Mouse (Mus musculus): ENCODE data around the gene Ldlrad3.

The Ldlrad3 gene

DNA sequence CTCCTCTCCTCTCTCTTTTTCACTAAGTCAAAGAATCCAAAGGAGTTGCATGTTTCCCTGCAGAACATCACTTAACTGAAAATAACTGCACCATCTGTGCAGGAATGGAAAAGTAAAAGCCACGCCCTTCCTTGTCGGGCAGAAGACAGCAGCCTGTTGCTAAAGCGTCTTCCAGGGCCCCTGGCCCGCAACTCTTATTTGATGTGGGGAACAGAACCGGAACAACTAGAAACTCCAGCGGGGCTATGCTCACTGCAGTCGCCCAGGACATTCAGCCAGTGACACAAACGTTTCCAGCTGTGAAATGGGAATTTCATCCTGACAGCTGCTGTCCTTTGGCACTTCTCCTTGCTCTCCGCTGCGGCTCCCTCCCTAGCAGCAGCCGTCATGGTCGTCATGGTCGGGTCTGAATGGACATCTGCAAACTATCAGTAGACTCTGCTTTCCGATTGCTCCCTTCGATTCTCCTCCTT lies 67.2 kb downstream of the Ldlrad3 start:
- DNase-seq (ENCODE audit: extremely low read depth, low read depth, low spot score) = no peak

DNA sequence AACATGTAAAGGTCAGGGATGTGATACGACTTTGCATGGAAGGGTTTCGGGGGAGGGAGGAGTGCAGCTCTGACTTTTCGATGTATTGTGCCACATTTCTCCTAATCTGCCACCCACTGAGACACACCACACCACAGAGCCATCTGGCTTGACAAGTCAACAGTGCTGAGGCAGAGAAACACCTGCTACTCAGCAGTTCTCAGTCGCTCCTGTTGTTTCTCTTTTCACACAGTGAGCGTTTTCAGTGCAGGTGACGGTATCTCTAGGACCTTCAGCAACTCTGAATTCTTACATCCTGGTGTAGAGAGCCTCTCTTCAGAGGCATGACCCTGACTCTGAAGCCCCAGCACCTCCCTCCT lies 68.8 kb downstream of the Ldlrad3 start:
- DNase-seq (ENCODE audit: extremely low read depth, low read depth, low spot score) = no peak

DNA sequence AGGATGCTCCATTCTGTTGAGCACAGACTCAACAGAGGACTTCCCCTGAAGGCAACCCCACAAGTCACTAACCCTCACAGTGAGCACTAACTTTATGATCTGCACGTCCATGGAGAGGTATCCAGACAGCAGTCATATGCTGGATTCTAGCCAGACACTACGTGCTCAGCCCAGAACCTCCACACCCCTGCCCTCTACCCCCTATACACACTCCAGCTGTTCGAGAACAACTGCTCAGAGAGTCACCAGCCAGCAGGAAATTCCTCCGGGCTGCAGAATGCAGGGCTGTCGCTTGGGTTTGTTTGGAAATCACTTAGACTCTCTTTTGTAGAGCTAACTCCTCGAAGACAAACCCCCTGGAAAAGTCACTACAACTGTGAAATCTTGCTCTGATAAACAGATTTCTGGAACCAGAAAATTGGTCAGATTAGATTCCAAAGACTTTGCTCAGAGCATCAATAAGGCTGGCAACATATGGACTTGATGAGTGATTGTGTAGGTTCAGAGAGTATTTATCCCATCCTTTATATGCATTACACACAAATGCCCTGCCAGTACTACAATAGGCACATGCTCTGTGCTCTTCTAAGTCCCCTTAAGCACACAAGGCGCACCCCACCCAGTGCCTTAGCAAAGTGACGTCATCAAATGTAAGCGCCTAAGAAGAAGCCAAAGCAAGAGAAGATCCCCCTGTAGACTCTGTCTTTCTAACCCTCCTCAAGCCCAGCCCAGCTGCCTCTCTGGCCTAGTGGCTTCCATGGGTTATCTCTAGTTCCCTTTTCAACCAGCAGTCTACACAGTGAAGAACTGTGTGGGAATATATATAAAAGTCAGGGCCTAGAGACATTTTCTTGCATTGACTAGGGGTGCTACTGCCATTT lies 69.4 kb downstream of the Ldlrad3 start:
- no peak for DNase-seq (ENCODE audit: extremely low read depth, low read depth, low spot score)

DNA sequence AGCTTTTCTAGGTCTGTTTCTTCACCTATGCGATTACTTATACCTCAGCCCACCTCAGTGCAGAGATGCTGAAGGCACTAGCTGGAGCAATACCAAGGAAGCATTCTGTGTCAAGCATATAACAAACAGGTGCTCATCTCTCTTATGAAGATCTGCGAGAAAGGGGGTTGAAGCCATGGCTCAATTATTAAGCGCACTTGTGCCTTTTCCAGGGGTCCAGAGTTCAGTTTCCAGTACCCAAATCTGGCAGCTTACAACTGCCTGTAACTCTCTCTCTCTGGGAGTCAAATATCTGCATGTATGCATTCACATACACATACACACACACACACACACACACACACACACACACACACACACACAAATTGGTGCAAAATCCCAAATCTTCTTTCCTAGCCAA lies 72.4 kb downstream of the Ldlrad3 start:
- no peak for DNase-seq (ENCODE audit: extremely low read depth, low read depth, low spot score)

DNA sequence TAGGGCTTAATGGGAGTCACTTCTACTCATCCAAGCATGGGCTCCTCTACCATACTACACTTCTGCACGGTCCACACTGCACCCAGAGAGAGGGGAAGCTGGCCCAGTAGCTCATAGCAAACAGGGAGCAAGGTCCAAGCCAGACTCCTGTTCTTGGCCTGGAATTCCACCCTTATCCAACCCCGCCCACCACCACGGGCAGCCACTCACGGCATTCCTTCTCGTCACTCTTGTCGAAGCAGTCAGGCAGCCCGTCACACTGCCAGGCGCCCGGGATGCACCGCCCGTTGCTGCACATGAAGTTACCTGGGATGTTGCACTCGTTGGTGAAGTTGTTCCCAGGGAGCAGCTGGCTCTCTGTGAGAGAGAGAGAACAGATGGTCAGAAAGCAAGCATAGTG lies 72.9 kb downstream of the Ldlrad3 start:
- DNase-seq (ENCODE audit: extremely low read depth, low read depth, low spot score) = no peak

DNA sequence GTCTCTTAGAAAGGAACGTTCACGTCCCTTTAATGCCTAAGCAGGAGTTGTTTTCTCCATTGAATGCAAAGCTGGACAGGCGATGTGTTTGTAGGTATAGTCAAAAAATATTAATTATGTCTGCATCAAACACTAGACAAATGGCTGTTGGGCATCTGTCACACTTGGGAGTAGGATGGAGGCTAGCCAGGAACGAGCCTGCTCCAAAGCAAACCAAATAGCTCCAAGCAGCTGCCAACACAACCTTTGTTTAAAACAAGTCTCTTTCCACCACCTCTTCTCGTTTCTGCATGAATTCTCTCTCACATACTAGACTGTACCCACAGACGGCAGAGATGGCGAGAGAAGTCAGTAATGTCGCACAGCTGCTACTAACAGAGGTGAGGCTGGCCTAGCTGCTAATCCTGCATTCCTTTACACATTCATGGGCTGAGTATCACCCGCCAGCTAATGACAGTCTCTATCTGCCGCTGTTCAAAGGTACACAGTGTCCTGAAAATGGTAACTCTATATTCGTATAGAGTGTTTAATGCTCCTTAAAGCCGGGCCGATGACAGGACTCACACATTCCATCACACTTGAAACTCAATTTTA lies 74.2 kb downstream of the Ldlrad3 start:
- no peak for DNase-seq (ENCODE audit: extremely low read depth, low read depth, low spot score)

DNA sequence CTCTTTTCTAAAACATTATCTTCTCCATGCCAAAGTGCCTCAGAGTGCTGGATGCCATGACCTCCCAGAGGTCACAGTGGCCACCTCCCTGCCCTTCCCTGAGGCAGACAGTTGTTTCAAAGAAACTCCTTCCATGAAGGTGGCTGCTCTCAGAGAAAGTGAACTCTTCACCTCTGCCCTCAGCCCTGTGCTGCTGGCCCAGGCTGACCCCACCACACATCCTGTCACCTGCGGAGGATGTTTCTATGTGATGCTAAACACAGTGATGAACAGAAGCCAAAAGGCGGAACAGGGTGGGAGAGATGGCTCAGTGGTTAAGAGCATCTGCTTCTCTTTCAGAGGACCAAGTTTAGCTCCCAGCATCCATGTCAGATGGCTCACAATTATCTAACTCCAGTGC lies 75.9 kb downstream of the Ldlrad3 start:
- no peak for DNase-seq (ENCODE audit: extremely low read depth, low read depth, low spot score)

DNA sequence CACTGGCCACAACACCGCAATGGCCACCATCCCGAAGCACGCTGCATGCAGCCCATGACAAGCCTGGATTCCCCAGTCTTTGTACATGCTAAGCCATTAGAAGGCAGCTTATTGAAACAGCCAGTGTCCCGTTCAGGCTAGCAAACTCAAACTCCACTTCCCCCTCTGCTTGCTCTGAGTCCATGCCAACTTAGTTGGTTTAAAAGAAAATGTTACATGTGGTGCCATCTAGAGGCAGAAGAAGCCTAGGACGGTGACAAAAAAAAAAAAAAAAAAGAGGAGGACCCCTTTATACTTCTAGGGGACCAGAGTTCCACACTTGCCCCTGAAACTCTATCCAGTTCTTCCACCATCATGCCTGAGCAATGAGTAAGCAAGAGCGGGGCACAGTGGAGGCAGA lies 78.9 kb downstream of the Ldlrad3 start:
- DNase-seq (ENCODE audit: extremely low read depth, low read depth, low spot score) = no peak

DNA sequence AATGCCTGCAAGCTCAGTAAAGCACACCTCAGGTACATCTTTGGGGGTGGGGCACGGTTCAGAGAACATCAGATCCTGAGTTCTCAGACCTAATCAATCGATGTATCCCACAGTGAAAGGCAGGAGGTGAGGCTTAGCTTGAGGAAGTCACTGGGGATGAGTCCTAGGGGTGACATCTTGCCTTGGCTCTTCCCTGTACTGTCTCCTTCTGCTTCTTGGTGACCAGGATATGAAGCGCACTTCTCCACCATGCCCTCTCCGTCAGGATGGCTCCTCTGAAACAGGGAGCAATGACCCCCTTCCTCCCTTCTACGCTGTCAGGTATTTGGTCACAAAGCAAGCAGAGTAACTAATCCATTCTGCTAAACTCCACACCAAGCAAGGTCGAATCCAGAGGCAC lies 79.5 kb downstream of the Ldlrad3 start:
- no peak for DNase-seq (ENCODE audit: extremely low read depth, low read depth, low spot score)

DNA sequence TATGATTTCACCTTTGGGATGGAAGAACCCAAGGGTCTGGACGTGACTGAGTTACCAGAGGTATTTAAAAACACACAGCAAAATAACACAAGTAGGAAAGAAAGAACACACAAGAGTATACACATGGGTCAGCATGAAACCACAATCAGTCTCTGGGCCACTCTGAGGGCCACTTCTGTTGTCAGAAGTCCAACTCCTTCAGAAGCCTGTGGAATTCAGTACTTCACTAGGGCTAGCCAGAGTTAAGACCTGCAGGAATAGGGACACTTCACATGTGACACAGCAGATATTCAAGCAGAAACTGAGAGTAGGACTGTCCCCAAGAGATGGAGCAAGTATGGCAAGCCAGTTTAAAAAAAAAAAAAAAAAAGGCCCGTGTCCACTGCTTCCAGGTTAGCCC lies 80.7 kb downstream of the Ldlrad3 start:
- DNase-seq (ENCODE audit: extremely low read depth, low read depth, low spot score) = no peak

DNA sequence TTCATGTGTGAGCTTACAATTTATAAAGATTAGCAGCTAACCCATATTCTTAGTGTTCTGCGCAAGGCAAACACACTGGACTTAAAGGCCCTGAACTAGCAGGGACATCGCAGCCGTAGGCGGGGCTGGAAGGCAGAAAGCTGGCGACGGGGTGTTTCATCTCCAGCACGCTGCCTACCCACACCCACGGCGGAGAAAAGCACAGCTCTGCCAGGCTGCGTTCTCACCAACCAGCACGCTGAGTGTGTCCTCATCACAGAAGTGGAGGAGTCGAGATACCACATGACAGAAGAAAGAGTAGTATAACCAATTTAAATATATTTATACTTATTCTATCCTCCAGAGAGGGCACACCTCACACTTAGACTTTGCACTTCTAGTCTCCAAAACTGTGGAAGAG lies 82.2 kb downstream of the Ldlrad3 start:
- DNase-seq (ENCODE audit: extremely low read depth, low read depth, low spot score) = no peak

DNA sequence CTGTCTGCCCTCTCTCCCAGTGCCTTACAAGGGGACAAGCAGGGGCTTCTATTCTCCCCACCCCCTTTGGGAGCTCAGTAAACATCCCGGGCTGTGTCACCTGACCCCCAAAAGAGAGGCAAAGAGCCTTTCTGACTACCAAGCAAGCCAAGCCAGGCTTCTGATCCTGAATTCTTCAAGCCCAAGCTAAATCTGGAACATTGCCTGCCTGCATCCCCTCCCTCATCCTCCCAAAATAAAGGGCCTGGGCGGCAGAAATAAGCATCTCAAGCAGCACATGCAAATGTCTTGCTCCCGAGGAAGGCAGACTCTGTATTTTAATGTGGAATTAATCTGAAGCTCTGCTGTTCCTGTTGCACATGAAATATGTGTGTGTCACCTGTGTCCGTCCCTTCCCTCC lies 85.7 kb downstream of the Ldlrad3 start:
- DNase-seq (ENCODE audit: extremely low read depth, low read depth, low spot score) = no peak

DNA sequence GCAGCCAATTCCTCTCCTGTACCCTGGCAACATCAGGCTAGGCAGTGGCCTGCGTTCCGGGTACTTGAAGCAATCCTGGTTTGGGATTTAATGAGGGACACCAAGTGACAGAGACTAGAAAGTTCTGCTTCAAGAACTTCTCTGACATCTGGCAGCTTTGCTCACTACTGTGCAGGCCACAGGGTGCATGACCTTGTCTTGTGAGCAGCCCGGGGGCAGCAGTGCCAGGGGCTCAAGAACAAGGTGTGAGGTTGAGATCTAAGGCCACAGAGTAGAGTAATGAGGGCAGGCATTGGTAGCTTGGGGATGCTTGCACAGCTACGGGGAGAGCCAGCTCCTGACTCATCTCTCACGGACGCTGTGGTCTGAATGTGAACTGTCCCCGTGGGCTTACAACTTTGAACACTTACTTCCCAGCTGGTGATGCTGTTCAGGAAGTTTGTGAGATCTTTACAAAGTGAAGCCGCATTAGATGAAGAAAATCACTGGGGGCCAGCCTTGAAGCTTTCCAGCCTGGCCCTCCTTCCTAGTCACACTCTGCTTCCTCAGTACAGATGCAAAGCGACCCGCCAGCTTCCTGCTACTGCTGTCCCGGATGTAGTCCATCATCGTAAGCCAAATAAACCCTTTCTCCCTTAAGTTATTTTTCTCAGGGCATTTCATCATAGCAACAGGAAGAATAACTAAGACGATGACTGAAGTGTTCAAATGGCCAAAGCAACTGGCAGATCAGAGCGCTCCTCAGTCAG lies 86.3 kb downstream of the Ldlrad3 start:
- DNase-seq (ENCODE audit: extremely low read depth, low read depth, low spot score) = no peak

DNA sequence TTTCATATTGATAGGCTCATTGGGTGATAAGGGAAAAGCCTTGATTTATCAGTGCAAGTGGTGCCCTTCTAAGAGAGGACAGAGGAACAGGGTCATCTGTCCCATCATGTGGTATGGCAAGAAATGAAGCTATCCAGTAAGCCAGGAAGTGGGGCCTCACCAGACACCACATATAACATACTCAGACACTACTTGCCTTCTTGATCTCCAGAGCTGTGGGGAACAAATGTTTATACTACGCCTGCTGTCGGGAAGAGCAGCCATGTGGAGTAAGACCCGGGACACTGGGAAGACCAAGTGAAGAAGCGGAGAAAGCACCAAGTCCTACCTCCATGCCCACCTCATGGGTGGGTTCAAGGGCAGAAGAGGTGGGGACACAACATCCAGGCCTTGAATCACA lies 86.9 kb downstream of the Ldlrad3 start:
- DNase-seq (ENCODE audit: extremely low read depth, low read depth, low spot score) = no peak

DNA sequence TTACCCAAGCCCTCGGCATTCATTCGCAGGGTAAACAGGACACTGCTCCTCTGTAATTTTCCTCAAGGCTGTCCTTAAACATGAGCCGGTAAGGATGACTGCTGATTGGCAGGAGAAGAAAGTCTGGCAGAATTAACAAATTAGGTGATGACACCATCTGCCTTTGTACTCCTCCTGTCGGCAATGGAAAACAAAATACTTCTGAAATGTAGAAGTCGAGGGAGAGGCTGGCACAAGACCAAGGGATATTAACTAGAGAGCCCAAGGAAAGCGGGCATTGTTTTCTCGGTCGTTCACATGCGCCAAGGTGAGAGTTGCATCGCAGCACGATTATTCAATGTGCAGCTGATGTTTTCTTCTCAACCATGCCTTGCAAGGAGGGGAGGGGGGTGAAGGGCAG lies 91.4 kb downstream of the Ldlrad3 start:
- peak; percentile 18 for DNase-seq (ENCODE audit: extremely low read depth, low read depth, low spot score)

DNA sequence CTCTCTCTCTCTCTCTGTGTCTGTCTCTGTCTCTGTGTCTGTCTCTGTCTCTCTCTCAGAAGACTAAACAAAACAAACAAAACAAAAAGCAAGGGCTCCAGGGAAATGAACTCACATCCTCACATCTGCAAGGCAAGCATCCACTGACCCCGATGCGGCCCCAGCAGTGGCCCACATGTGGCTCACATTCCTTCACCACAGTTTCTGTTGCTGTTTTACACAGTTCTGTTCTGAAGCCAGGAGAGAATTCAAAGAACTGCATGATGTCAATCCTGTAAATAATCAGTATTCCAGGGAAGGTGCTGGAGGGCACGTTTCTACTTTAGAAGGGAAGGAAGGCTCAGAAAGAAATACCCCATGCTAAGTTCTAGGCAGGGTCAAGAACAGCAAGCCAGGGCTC lies 91.9 kb downstream of the Ldlrad3 start:
- no peak for DNase-seq (ENCODE audit: extremely low read depth, low read depth, low spot score)

DNA sequence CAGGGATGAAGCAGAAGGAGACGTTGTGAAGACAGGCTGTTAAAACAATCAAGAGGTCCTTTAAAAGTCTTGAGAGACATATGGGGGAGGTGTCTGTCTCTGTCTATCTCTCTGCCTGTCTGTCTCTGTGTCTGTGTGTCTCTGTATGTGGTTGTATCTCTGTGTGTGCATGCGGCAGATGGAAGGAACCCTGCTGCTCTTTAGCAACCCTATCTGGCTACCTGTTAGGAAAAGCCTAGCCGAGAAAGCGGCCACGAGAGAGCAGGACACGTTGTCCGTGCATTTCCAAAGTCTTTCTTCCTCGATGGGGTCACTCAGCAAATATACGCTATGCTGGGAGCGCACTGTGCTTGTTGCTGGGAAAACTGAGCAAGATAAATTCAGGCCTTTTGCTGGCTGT lies 93.6 kb downstream of the Ldlrad3 start:
- DNase-seq (ENCODE audit: extremely low read depth, low read depth, low spot score) = no peak

DNA sequence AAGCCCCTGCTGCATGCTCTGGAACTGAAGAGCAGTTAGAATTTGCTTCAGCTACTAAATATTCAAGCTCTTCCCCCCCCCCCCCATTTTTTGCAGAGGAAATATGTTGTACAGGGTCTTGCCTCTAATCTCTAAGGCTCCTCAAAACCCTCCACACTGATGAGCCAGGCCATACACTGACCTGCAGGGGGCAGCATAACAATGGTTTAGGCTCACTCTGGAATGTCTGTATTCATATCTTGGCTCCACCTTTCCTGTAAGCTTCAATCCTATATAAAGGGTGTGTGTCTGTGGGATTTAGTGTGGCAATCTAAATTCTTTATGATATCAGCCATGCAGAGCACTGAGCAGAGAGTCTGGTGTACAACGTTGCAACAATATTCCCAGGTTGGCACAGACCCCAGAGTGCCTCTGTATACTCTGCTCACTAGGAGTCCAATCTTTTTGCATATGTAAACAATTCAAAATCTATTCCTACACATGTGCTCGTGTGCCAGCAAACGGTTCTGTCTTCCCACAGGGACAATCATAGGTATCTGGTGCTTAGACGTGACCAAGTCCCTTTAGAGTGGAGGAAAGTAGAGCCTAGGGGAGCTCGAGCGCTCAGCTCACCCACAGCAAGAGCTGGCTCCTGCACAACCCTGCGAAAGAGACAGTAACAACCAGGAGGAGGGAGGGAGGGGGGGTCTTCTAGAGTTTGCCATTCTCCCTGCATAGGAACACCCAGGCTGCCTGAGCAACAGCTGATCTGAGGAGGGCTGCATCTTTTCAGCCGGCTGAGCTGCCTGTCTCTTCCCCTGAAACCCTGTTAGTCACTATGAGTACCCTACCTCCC lies 94.5 kb downstream of the Ldlrad3 start:
- DNase-seq (ENCODE audit: extremely low read depth, low read depth, low spot score) = no peak

DNA sequence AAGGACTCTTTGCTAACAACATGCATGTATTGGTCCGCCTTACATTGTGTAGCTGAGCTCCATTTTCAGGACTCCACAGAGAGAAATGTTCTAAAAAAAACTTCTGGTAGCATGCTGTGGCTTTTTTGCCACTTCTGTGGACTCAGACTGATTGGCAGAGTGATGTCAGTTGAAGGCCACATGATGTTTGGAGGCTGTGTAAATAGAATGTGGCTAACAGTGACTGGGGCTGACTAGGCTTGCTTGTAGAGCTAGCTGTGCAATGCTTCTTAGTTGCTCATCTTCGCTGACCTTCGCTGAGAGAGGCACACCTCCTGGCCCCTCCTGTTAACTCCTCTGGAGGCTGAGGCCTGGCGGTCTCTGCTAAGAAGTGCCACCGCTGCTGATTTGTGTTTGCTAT lies 98.4 kb downstream of the Ldlrad3 start:
- DNase-seq (ENCODE audit: extremely low read depth, low read depth, low spot score) = no peak

DNA sequence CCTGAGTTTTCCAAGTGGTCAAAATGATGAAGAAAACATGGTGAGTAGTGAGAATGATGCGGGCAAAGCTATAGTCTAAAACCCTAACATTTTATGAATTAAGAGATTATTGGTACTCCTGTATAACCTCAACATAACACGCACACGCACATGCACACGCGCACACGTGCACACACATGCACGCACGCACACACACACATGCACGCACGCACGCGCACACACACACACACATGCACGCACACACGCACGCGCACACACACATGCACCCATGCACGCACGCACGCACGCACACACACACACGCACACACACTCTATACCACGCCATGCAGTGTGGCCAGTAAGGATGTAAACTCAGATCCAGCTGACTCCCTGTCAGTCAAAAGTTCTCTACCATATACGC lies 99.6 kb downstream of the Ldlrad3 start:
- DNase-seq (ENCODE audit: extremely low read depth, low read depth, low spot score) = no peak

DNA sequence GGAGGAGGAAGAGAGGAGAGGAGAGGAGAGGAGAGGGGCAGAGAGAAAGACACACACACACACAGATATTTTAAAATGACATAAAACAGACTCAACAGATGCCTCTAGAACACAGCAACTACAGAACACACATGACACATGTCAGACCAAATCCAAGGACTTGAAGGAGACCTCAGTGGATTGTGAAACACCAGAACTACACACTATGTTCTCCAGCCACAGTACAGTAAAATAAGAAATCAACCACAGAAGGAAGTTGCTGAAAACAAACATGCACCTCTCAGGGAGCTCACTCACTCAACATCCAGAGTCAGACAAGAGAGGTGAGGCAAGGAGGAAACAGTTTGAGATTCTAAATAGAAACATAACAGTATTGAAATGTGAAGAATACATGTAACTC lies 103.4 kb downstream of the Ldlrad3 start:
- DNase-seq (ENCODE audit: extremely low read depth, low read depth, low spot score) = no peak

Measured in fat pad, adult 2 months (tissue).